Mouse (Mus musculus): Measurements from ENCODE around the gene Sapcd1. TPM values are rescaled to one million over a fixed set of nuclear protein-coding genes. Genes with fewer than 3 reads are reported as not detected.

Gene Sapcd1
- polyA plus RNA-seq, 1 experiment from 2014 or later, result 1.1 TPM

GRCm38 (mm10) chr17:35064951-35065947 is 37.4 kb upstream of the Sapcd1 start, which contains the start of gene Ly6g6c:
TSS of gene Ly6g6c (plus strand) at chr17:35065388.
- Histone ChIP-seq H3K9me3 (replicated peaks; ENCODE audit: control insufficient read depth, low read length, poor library complexity, severe bottlenecking) (no peaks in the 10 kb centered on the region), H3K27ac (ENCODE audit: low read length) (no peak within 1 kb of the TSS), H3K9ac (ENCODE audit: low read depth, low read length) (peak within 1 kb of the TSS; percentile 36; the same call in 1 of the 2 replicates), H3K36me3 (ENCODE audit: control insufficient read depth, insufficient read depth, low read length) (peaks cover 5% of the 10 kb centered on the region; the same call in 1 of the 2 replicates), H3K4me1 (ENCODE audit: control insufficient read depth, insufficient read depth, low read length) (peaks cover 12% of the 10 kb centered on the region), H3K4me2 (ENCODE audit: low read length) (peak within 1 kb of the TSS; percentile 52), H3K27me3 (ENCODE audit: control insufficient read depth, insufficient read depth, low read depth, low read length) (peaks cover 28% of the 10 kb centered on the region), H3K4me3 (ENCODE audit: low read depth, low read length) (peak within 1 kb of the TSS; percentile 18)
- ATAC-seq, result no peak
- 3% methylated on average over 48 of the region's 48 CpGs for WGBS

GRCm38 (mm10) chr17:35064378-35064877 is 36.6 kb upstream of the Sapcd1 start:
- no peak for ATAC-seq
- H3K9ac ChIP-seq (ENCODE audit: low read depth, low read length), result no peak overlapping the region
- H3K36me3 ChIP-seq (ENCODE audit: control insufficient read depth, insufficient read depth, low read length), result peaks cover 5% of the 10 kb centered on the region; the same call in 1 of the 2 replicates
- peaks cover 28% of the 10 kb centered on the region for H3K27me3 ChIP-seq (ENCODE audit: control insufficient read depth, insufficient read depth, low read depth, low read length)
- H3K4me3 ChIP-seq (ENCODE audit: low read depth, low read length), result no peak overlapping the region
- no peak overlapping the region for H3K27ac ChIP-seq (ENCODE audit: low read length)
- H3K9me3 ChIP-seq (replicated peaks; ENCODE audit: control insufficient read depth, low read length, poor library complexity, severe bottlenecking), result no peaks in the 10 kb centered on the region
- 29% methylated on average over 10 of the region's 10 CpGs for WGBS
- H3K4me2 ChIP-seq (ENCODE audit: low read length), result no peak overlapping the region; the same call in 1 of the 2 replicates
- H3K4me1 ChIP-seq (ENCODE audit: control insufficient read depth, insufficient read depth, low read length), result peaks cover 16% of the 10 kb centered on the region

- H3K4me3 ChIP-seq (ENCODE audit: low read depth, low read length), result no peak overlapping the region
- H3K4me2 ChIP-seq (ENCODE audit: low read length), result no peak overlapping the region
- H3K27ac ChIP-seq (ENCODE audit: low read length), result no peak overlapping the region
- H3K36me3 ChIP-seq (ENCODE audit: control insufficient read depth, insufficient read depth, low read length), result peaks cover 5% of the 10 kb centered on the region; the same call in 1 of the 2 replicates
- peaks cover 19% of the 10 kb centered on the region for H3K4me1 ChIP-seq (ENCODE audit: control insufficient read depth, insufficient read depth, low read length)
- no peak overlapping the region for H3K9ac ChIP-seq (ENCODE audit: low read depth, low read length)
- no peaks in the 10 kb centered on the region for H3K9me3 ChIP-seq (replicated peaks; ENCODE audit: control insufficient read depth, low read length, poor library complexity, severe bottlenecking)
- 90% methylated on average over 3 of the region's 3 CpGs for WGBS
- no peak for ATAC-seq
- H3K27me3 ChIP-seq (ENCODE audit: control insufficient read depth, insufficient read depth, low read depth, low read length), result peaks cover 28% of the 10 kb centered on the region
Measured at GRCm38 (mm10) chr17:35063466-35063865, 35.6 kb upstream of the Sapcd1 start.

DNA sequence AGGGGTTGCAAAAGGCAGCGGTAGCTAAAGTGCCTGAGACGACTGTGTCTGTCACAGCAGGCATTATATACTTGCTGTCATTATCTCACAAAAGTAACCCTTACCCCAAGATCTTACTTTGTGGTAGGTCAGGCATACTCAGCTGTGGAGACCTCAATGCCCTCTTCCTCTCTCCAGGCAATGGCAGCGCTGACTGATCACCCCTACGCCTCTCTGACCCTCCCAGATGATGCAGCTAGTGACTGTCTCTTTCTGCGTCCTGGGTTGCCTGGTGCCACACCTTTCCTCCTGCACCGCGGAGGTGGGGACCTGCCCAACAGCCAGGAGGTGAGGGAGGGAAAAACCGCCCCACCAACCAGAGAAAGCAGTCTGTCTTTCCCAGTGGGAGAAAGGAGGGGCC is 33.5 kb upstream of the Sapcd1 start:
- H3K36me3 ChIP-seq (ENCODE audit: control insufficient read depth, insufficient read depth, low read length), result peaks cover 5% of the 10 kb centered on the region; the same call in 1 of the 2 replicates
- no peak overlapping the region for H3K4me3 ChIP-seq (ENCODE audit: low read depth, low read length)
- no peak overlapping the region for H3K4me2 ChIP-seq (ENCODE audit: low read length)
- no peaks in the 10 kb centered on the region for H3K9me3 ChIP-seq (replicated peaks; ENCODE audit: control insufficient read depth, low read length, poor library complexity, severe bottlenecking)
- no peak for ATAC-seq
- peaks cover 20% of the 10 kb centered on the region for H3K27me3 ChIP-seq (ENCODE audit: control insufficient read depth, insufficient read depth, low read depth, low read length)
- H3K4me1 ChIP-seq (ENCODE audit: control insufficient read depth, insufficient read depth, low read length), result peaks cover 21% of the 10 kb centered on the region
- no peak overlapping the region for H3K9ac ChIP-seq (ENCODE audit: low read depth, low read length)
- H3K27ac ChIP-seq (ENCODE audit: low read length), result no peak overlapping the region
- 84% methylated on average over 7 of the region's 8 CpGs for WGBS

- H3K4me3 ChIP-seq (ENCODE audit: low read depth, low read length), result peak overlapping the region; percentile 80; the same call in 1 of the 2 replicates
- 66% methylated on average over 22 of the region's 22 CpGs for WGBS
- H3K36me3 ChIP-seq (ENCODE audit: control insufficient read depth, insufficient read depth, low read length), result peaks cover 5% of the 10 kb centered on the region; the same call in 1 of the 2 replicates
- H3K27ac ChIP-seq (ENCODE audit: low read length), result no peak overlapping the region
- peak overlapping the region; percentile 76 for H3K9ac ChIP-seq (ENCODE audit: low read depth, low read length)
- peaks cover 19% of the 10 kb centered on the region for H3K27me3 ChIP-seq (ENCODE audit: control insufficient read depth, insufficient read depth, low read depth, low read length)
- no peaks in the 10 kb centered on the region for H3K9me3 ChIP-seq (replicated peaks; ENCODE audit: control insufficient read depth, low read length, poor library complexity, severe bottlenecking)
- peak overlapping the region; percentile 94 for H3K4me2 ChIP-seq (ENCODE audit: low read length)
- ATAC-seq, result no peak
- H3K4me1 ChIP-seq (ENCODE audit: control insufficient read depth, insufficient read depth, low read length), result peaks cover 21% of the 10 kb centered on the region
Measured at GRCm38 (mm10) chr17:35060737-35061297, 33.0 kb upstream of the Sapcd1 start.

DNA sequence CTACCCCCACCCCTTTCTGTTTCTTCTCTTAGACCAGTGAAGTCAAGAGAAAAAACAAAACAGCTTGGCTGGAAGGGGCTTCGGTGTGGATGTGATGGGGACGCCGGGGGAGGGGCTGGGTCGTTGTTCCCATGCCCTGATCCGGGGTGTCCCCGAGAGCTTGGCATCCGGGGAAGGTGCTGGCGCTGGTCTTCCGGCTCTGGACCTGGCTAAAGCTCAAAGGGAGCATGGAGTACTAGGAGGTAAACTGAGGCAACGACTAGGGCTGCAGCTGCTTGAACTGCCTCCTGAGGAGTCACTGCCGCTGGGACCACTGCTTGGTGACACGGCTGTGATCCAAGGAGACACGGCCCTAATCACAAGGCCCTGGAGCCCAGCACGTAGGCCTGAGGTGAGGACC is 32.3 kb upstream of the Sapcd1 start:
- no peak overlapping the region for H3K27ac ChIP-seq (ENCODE audit: low read length)
- 16% methylated on average over 14 of the region's 14 CpGs for WGBS
- peak; percentile 2; the same call in 1 of the 2 replicates for ATAC-seq

GRCm38 (mm10) chr17:35058911-35059892 is 31.4 kb upstream of the Sapcd1 start, which contains the start of gene Ddah2:
TSS of gene Ddah2 (plus strand) at chr17:35059035.
- peak; percentile 89 for ATAC-seq
- H3K4me2 ChIP-seq (ENCODE audit: low read length), result peak within 1 kb of the TSS; percentile 94
- H3K36me3 ChIP-seq (ENCODE audit: control insufficient read depth, insufficient read depth, low read length), result peaks cover 5% of the 10 kb centered on the region; the same call in 1 of the 2 replicates
- WGBS, result under 1% methylated on average over 57 of the region's 57 CpGs
- H3K9ac ChIP-seq (ENCODE audit: low read depth, low read length), result peak within 1 kb of the TSS; percentile 76
- H3K9me3 ChIP-seq (replicated peaks; ENCODE audit: control insufficient read depth, low read length, poor library complexity, severe bottlenecking), result no peaks in the 10 kb centered on the region
- H3K27ac ChIP-seq (ENCODE audit: low read length), result peak within 1 kb of the TSS; percentile 85
- peaks cover 15% of the 10 kb centered on the region for H3K4me1 ChIP-seq (ENCODE audit: control insufficient read depth, insufficient read depth, low read length)
- peak within 1 kb of the TSS; percentile 80 for H3K4me3 ChIP-seq (ENCODE audit: low read depth, low read length)
- H3K27me3 ChIP-seq (ENCODE audit: control insufficient read depth, insufficient read depth, low read depth, low read length), result peaks cover 7% of the 10 kb centered on the region; the same call in 1 of the 2 replicates

More for the DNA sequence above, 32.3 kb upstream of the Sapcd1 start:
- peaks cover 19% of the 10 kb centered on the region for H3K4me1 ChIP-seq (ENCODE audit: control insufficient read depth, insufficient read depth, low read length)
- H3K4me2 ChIP-seq (ENCODE audit: low read length), result peak overlapping the region; percentile 94
- no peaks in the 10 kb centered on the region for H3K9me3 ChIP-seq (replicated peaks; ENCODE audit: control insufficient read depth, low read length, poor library complexity, severe bottlenecking)
- peak overlapping the region; percentile 80 for H3K4me3 ChIP-seq (ENCODE audit: low read depth, low read length)
- H3K36me3 ChIP-seq (ENCODE audit: control insufficient read depth, insufficient read depth, low read length), result peaks cover 5% of the 10 kb centered on the region; the same call in 1 of the 2 replicates
- H3K9ac ChIP-seq (ENCODE audit: low read depth, low read length), result peak overlapping the region; percentile 76
- H3K27me3 ChIP-seq (ENCODE audit: control insufficient read depth, insufficient read depth, low read depth, low read length), result peaks cover 16% of the 10 kb centered on the region

DNA sequence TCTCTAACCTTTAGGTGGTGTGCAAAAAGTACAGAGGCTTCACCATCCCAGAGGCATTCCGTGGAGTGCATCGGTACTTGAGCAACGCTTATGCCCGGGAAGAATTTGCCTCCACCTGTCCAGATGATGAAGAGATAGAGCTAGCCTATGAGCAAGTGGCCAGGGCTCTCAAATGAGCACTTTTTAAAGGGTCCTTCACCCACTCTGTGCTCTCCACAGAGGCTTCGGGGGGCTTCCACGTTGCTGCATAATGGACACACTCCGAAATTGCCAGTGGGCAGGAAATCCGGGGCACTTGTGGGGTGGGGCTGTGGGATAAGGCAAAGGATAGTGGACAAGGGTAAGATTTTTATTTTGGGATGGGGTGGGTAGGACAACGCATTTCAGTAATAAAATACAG is 30.5 kb upstream of the Sapcd1 start:
- H3K4me2 ChIP-seq (ENCODE audit: low read length), result peak overlapping the region; percentile 94
- ATAC-seq, result 0 out of 2 replicates have a peak, but pooled peaks have one; percentile 0
- 69% methylated on average over 9 of the region's 9 CpGs for WGBS
- H3K27me3 ChIP-seq (ENCODE audit: control insufficient read depth, insufficient read depth, low read depth, low read length), result no peaks in the 10 kb centered on the region; the same call in 1 of the 2 replicates
- H3K4me1 ChIP-seq (ENCODE audit: control insufficient read depth, insufficient read depth, low read length), result peaks cover 15% of the 10 kb centered on the region
- H3K27ac ChIP-seq (ENCODE audit: low read length), result peak overlapping the region; percentile 85
- H3K4me3 ChIP-seq (ENCODE audit: low read depth, low read length), result peak overlapping the region; percentile 80
- no peaks in the 10 kb centered on the region for H3K9me3 ChIP-seq (replicated peaks; ENCODE audit: control insufficient read depth, low read length, poor library complexity, severe bottlenecking)
- H3K36me3 ChIP-seq (ENCODE audit: control insufficient read depth, insufficient read depth, low read length), result peaks cover 5% of the 10 kb centered on the region; the same call in 1 of the 2 replicates
- peak overlapping the region; percentile 76; the same call in 1 of the 2 replicates for H3K9ac ChIP-seq (ENCODE audit: low read depth, low read length)

Data from midbrain, embryonic 16.5 days (tissue).